Mouse (Mus musculus): ENCODE data around the gene Sh2b2. TPM values are rescaled to one million over a fixed set of nuclear protein-coding genes. Genes with fewer than 3 reads are reported as not detected.
A peak's percentile ranks its signal among the peaks of the same experiment; 100 is the strongest.

The Sh2b2 gene
- polyA plus RNA-seq, 1 experiment: 7.7 TPM

GRCm38 (mm10) chr5:136218585-136218984 lies 27.8 kb downstream of the Sh2b2 start:
- Histone ChIP-seq H3K79me2 (ENCODE audit: control insufficient read depth, insufficient read depth) (no peaks in the 10 kb centered on the region), H3K4me3 (no peak overlapping the region), H3ac (ENCODE audit: control insufficient read depth, insufficient read length) (no peak overlapping the region), H3K27me3 (ENCODE audit: control insufficient read depth, insufficient read depth, insufficient read length) (no peaks in the 10 kb centered on the region), H3K4me2 (ENCODE audit: low read depth) (no peak overlapping the region), H3K36me3 (ENCODE audit: control insufficient read depth, insufficient read depth) (no peaks in the 10 kb centered on the region)
- TF ChIP-seq POLR2A (IDR thresholded peaks at IDR 0.05; ENCODE audit: insufficient read length, low read depth) (no peak), TCF12 (IDR thresholded peaks at IDR 0.05; ENCODE audit: insufficient read depth, poor library complexity, severe bottlenecking) (no peak), REST (IDR thresholded peaks at IDR 0.05; ENCODE audit: insufficient read depth, insufficient read length) (no peak), MYOD1 (IDR thresholded peaks at IDR 0.05; ENCODE audit: control insufficient read depth in 1 of 3, insufficient read length in 2 of 3, low read depth in 2 of 3) (peak in 2 of 3 experiments; percentile 9 to 88), MYOG (IDR thresholded peaks at IDR 0.05; ENCODE audit: control insufficient read depth in 1 of 3, insufficient read depth in 1 of 3, insufficient read length in 2 of 3, low read depth in 2 of 3) (peak in 2 of 3 experiments; percentile 42 to 45), CEBPB (IDR thresholded peaks at IDR 0.05; ENCODE audit: insufficient read depth, poor library complexity, severe bottlenecking) (no peak), MAX (IDR thresholded peaks at IDR 0.05; ENCODE audit: low read depth) (no peak), TCF3 (IDR thresholded peaks at IDR 0.05; ENCODE audit: insufficient read length, low read depth) (no peak), SRF (IDR thresholded peaks at IDR 0.05; ENCODE audit: control insufficient read depth, insufficient read length, low read depth) (no peak), POLR2AphosphoS2 (IDR thresholded peaks at IDR 0.05; ENCODE audit: insufficient read length, low read depth) (no peak)

- TF ChIP-seq SRF (IDR thresholded peaks at IDR 0.05; ENCODE audit: control insufficient read depth, insufficient read length, low read depth): no peak
- TF ChIP-seq E2F4 (IDR thresholded peaks at IDR 0.05; ENCODE audit: insufficient read depth): no peak
- no peak for TF ChIP-seq REST (IDR thresholded peaks at IDR 0.05; ENCODE audit: insufficient read depth, insufficient read length)
- Histone ChIP-seq H3K79me2 (ENCODE audit: control insufficient read depth, insufficient read depth) (no peaks in the 10 kb centered on the region), H3K4me2 (ENCODE audit: low read depth) (no peak overlapping the region), H3K27me3 (ENCODE audit: control insufficient read depth, insufficient read depth, insufficient read length) (no peaks in the 10 kb centered on the region), H3ac (ENCODE audit: control insufficient read depth, insufficient read length) (no peak overlapping the region), H3K36me3 (ENCODE audit: control insufficient read depth, insufficient read depth) (no peaks in the 10 kb centered on the region), H3K4me3 (no peak overlapping the region)
Observed at GRCm38 (mm10) chr5:136217932-136218381, 28.4 kb downstream of the Sh2b2 start.

GRCm38 (mm10) chr5:136217004-136217665 lies 29.2 kb downstream of the Sh2b2 start:
- no peaks in the 10 kb centered on the region for H3K36me3 ChIP-seq (ENCODE audit: control insufficient read depth, insufficient read depth)
- no peak overlapping the region for H3ac ChIP-seq (ENCODE audit: control insufficient read depth, insufficient read length)
- no peak overlapping the region for H3K4me2 ChIP-seq (ENCODE audit: low read depth)
- TF ChIP-seq TCF12 (IDR thresholded peaks at IDR 0.05; ENCODE audit: insufficient read depth, poor library complexity, severe bottlenecking): no peak
- peak in 1 of 3 experiments; percentile 34 for TF ChIP-seq MYOD1 (IDR thresholded peaks at IDR 0.05; ENCODE audit: control insufficient read depth in 1 of 3, insufficient read length in 2 of 3, low read depth in 2 of 3)
- H3K27me3 ChIP-seq (ENCODE audit: control insufficient read depth, insufficient read depth, insufficient read length): no peaks in the 10 kb centered on the region
- H3K79me2 ChIP-seq (ENCODE audit: control insufficient read depth, insufficient read depth): no peaks in the 10 kb centered on the region
- no peak overlapping the region for H3K4me3 ChIP-seq

GRCm38 (mm10) chr5:136215958-136216357 lies 30.4 kb downstream of the Sh2b2 start:
- Histone ChIP-seq H3K27me3 (ENCODE audit: control insufficient read depth, insufficient read depth, insufficient read length) (no peaks in the 10 kb centered on the region), H3K36me3 (ENCODE audit: control insufficient read depth, insufficient read depth) (no peaks in the 10 kb centered on the region), H3K4me2 (ENCODE audit: low read depth) (no peak overlapping the region), H3K4me3 (no peak overlapping the region), H3K79me2 (ENCODE audit: control insufficient read depth, insufficient read depth) (no peaks in the 10 kb centered on the region), H3ac (ENCODE audit: control insufficient read depth, insufficient read length) (no peak overlapping the region)
- TF ChIP-seq MYOD1 (IDR thresholded peaks at IDR 0.05; ENCODE audit: control insufficient read depth in 1 of 3, insufficient read length in 2 of 3, low read depth in 2 of 3) (peak in 1 of 3 experiments; percentile 2), CEBPB (IDR thresholded peaks at IDR 0.05; ENCODE audit: insufficient read depth, poor library complexity, severe bottlenecking) (no peak), MYOG (IDR thresholded peaks at IDR 0.05; ENCODE audit: control insufficient read depth in 1 of 3, insufficient read depth in 1 of 3, insufficient read length in 2 of 3, low read depth in 2 of 3) (peak in 1 of 3 experiments; percentile 39), POLR2AphosphoS2 (IDR thresholded peaks at IDR 0.05; ENCODE audit: insufficient read length, low read depth) (no peak)

GRCm38 (mm10) chr5:136215211-136215610 lies 31.1 kb downstream of the Sh2b2 start:
- Histone ChIP-seq H3K36me3 (ENCODE audit: control insufficient read depth, insufficient read depth) (no peaks in the 10 kb centered on the region), H3K4me3 (no peak overlapping the region), H3K27me3 (ENCODE audit: control insufficient read depth, insufficient read depth, insufficient read length) (no peaks in the 10 kb centered on the region), H3ac (ENCODE audit: control insufficient read depth, insufficient read length) (no peak overlapping the region), H3K79me2 (ENCODE audit: control insufficient read depth, insufficient read depth) (no peaks in the 10 kb centered on the region), H3K4me2 (ENCODE audit: low read depth) (no peak overlapping the region)
- TF ChIP-seq TCF12 (IDR thresholded peaks at IDR 0.05; ENCODE audit: insufficient read depth, poor library complexity, severe bottlenecking) (no peak), MYOG (IDR thresholded peaks at IDR 0.05; ENCODE audit: control insufficient read depth in 1 of 3, insufficient read depth in 1 of 3, insufficient read length in 2 of 3, low read depth in 2 of 3) (no peak), REST (IDR thresholded peaks at IDR 0.05; ENCODE audit: insufficient read depth, insufficient read length) (no peak), POLR2AphosphoS2 (IDR thresholded peaks at IDR 0.05; ENCODE audit: insufficient read length, low read depth) (no peak), MYOD1 (IDR thresholded peaks at IDR 0.05; ENCODE audit: control insufficient read depth in 1 of 3, insufficient read length in 2 of 3, low read depth in 2 of 3) (no peak), TCF3 (IDR thresholded peaks at IDR 0.05; ENCODE audit: insufficient read length, low read depth) (no peak)

All from myocyte (in vitro differentiated cells).